Mouse (Mus musculus): ENCODE measurements around the gene Ccdc130.
A peak's percentile ranks its signal among the peaks of the same experiment; 100 is the strongest.

Ccdc130 gene

GRCm38 (mm10) chr8:84237542-84238229 is 32.5 kb downstream of the Ccdc130 start:
- DNase-seq (ENCODE audit: low spot score), result no peak

DNA sequence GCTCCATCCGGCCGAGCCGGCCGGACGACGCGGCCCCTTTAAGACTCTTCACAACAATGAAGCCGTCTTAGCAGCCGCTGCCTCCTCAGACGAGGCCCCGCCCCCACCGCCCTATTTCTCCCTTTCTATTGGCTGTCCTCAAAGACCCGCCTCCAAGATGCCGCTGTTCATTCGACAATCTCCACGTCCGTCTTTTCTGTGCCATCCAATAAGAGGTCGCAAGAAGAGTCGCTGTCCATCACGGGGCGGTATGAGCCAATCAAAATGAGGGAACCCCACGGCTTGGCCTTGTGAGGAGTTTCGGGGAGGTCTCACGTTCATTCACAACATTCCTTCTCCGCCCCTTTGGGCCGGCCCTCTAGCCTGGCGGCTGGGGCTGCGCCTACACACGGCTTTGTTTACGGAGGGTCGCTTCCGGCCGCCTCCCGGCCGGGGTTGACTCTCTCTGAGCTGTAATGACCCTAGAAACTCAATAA is 33.1 kb downstream of the Ccdc130 start, which contains the start of gene Zswim4:
Zswim4 (minus strand) TSS at position 58 of the 476 bp plus-strand sequence.
- DNase-seq (ENCODE audit: low spot score), result peak; percentile 100

- peak; percentile 27 for DNase-seq (ENCODE audit: low spot score)
Measured at GRCm38 (mm10) chr8:84236410-84236997, 33.7 kb downstream of the Ccdc130 start.

DNA sequence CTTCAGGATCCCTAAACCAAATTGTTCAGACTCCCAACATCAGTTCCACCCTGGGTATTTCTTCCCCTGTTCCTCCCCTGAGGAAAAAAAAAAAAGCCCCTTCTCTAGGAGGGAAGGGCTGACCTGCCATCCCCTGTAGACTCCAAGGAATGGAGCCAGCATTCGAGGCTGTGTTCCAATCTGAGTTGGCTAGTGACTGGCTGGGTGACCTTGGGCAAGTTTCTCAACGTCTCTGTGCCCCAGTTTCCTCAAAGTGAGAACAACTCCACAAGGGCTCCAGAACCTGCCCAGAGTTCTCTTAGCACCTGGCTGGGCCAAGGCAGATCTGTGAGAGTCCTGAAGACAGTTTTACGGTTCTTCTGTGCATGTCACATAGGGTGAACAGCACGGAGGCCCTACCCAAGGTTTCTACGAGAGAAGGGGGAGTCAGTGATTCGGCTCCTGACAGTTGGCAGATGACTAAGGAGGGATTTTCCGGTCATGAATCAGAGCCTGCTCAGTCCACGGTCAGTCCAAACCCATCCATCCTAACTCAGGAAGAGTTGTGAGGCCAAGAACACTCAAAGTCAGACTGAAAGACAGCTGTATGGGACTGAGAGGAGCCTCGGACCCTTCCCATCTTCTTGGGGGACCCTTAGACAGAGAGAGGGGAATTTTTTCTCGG is 34.3 kb downstream of the Ccdc130 start:
- no peak for DNase-seq (ENCODE audit: low spot score)

DNA sequence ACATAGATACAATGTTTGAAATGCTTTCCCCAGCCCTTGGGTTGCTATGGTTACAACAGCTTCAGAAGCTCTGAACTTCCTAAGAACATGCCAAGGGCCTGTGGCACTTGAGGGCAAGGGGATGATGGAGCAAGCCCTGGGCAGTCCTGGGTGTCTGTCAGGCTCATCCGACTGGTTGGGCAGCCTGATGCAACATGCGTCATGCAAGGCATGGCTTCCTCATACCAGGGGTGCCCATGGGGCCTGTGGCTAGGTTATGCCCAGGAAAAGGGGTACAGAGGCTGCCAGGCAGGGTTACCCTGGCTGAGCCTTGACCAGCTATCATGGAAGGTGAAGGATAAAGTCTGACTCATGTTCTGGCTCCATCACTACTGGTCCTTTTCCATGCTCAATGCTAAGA is 37.1 kb downstream of the Ccdc130 start:
- DNase-seq (ENCODE audit: low spot score), result no peak

DNA sequence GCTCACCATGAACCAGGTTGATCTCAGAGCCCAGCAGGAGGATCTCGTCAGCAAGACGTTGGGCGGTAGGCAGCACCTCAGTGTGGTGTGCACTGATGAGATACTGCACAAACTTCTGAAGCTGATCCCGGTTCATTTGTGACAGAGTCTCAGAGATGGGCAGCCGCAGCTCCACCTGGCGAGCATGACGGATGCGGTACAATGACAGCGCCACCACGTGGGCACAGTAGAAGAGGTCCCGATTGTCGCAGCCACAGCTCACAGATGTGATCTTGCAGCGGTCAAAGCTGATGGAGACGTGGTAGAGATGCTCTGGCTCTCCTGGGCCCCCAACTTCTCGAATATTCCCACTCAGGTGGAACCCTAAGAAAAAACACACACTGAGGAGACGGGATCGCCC is 39.4 kb downstream of the Ccdc130 start:
- DNase-seq (ENCODE audit: low spot score), result no peak

GRCm38 (mm10) chr8:84223322-84224029 is 46.7 kb downstream of the Ccdc130 start:
- DNase-seq (ENCODE audit: low spot score), result no peak

DNA sequence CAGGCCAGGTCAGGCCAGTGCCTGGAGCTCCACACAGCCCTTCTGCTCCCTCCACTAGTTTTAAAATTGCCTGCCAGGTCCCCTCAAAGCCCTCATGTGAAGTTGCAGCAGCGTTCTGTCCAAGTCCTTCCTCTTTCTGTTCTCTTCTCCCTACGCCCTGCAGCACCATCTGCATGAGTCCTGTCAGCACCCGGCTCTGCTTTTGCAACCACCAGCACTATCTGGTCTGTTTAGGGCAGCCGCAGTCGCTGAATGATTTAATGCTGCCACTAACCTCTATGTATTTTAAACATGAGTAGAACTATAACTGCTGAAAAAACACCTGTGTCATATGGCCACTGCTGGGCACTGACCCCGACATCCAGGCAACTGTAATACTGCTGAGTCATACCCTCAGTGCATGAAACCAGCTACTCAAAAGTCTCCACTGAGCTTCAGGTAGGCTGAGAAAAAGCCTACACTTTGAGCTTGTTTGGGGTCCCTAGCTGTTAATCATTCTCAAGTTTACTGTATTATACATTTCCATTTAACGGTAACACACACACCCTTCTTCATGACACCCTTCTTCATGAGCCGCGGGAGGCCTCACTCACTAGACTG is 47.5 kb downstream of the Ccdc130 start:
- no peak for DNase-seq (ENCODE audit: low spot score)

GRCm38 (mm10) chr8:84220105-84220504 is 50.1 kb downstream of the Ccdc130 start:
- DNase-seq (ENCODE audit: low spot score), result no peak

- no peak for DNase-seq (ENCODE audit: low spot score)
Measured at GRCm38 (mm10) chr8:84218143-84218542, 52.0 kb downstream of the Ccdc130 start.

DNA sequence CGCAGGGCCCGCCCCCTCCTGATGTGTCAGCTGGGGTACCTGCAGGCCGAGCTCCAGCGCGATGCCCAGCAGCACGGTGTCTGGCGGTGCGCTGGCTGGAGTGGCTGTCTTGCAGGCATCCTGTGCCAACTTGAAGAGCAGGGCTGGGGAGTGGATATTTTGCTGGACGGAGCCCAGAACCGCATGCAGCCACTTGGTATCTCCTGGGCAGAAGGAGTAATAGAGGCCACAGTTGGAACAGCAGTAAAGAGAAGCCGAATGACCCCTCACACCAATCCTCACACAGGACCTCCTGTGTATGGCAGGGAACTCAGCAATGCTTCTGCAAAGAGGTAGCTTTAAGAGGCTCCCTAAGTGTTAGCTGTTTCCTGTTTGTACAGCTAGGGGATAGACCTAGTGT is 53.0 kb downstream of the Ccdc130 start:
- no peak for DNase-seq (ENCODE audit: low spot score)

- DNase-seq (ENCODE audit: low spot score), result no peak
Measured at GRCm38 (mm10) chr8:84213277-84213676, 56.9 kb downstream of the Ccdc130 start.

GRCm38 (mm10) chr8:84211881-84212563 is 58.2 kb downstream of the Ccdc130 start:
- no peak for DNase-seq (ENCODE audit: low spot score)

GRCm38 (mm10) chr8:84211202-84211601 is 59.0 kb downstream of the Ccdc130 start:
- no peak for DNase-seq (ENCODE audit: low spot score)

DNA sequence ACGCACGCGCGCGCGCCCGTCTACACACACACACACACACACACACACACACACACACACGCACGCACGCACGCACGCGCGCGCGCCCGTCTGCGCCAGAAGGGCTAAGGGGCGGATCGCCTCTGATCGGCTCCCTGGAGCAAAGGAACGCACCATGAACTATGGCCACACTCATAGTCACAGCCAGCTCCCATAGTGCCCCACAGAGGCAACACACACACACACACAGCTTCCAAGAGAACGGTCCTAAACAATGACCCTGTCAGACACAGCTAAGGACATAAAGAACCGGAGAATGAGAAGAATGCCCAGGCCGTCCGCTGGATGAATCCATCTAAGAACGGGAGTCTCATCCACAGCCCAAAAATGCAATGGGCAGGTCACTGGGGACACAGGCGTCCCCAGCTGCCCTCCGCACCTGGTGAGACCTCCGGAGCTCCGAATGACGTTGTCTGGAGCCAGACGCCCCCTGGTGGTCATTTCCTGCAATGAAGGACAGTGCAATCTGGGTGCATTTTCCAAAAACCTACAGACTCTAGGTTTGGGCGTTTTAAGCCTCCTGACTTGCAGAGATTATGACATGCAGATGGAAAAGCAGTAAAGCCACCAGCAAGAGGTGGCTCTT is 59.9 kb downstream of the Ccdc130 start:
- peak; percentile 92 for DNase-seq (ENCODE audit: low spot score)

GRCm38 (mm10) chr8:84208381-84209380 is 61.5 kb downstream of the Ccdc130 start:
- DNase-seq (ENCODE audit: low spot score), result no peak

DNA sequence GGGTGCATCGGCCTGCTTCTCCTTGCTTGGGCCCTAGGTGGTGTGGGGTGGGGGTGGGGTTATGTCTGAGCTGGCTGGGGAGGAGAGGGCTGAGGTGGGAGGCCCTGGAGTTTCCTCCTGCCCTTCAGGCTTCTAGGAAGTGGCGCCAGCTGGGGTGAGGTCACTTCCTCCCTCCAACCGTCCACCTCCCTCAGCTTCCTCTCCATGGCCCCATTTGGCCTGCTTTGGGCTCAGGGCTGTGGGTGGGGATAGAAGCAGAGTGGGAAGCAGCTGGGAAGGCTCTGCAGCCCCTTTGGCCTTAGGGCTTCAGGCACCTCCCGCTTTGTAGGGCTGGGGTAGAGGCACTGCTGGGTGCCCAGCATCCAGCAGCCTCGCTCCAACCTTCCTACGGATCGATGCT is 62.4 kb downstream of the Ccdc130 start:
- DNase-seq (ENCODE audit: low spot score), result no peak
